44 mouse cellular contexts compared by ENCODE assay signal in the genomic region with DNA sequence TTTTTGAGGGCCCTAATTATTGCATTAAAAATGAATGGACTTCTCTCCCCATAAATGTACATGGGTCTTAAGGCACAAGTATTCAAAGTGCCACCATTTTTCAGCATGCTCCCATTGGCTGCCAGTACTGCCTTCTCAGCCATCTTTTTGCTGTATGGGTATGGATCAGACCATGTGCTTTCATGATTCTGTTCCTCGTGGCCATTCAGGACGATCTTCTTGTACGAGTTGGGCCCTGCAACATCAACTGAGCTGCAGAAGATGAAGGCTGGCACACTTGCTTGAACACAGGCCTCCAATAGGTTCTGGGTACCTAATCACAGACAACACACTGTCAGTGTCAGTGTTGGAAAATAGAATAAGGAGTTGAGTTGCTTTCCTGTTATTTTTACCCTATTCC. TPM values are rescaled to one million over a fixed set of nuclear protein-coding genes. Genes with fewer than 3 reads are reported as not detected.
"Had no signal": no experiment of that assay in that cellular context is flagged by ENCODE, and none has a peak within 500 bp of the region (broad histone marks: within the 10 kb centered on the region; RNA-seq: fewer than 3 reads in every experiment).

No protein-coding gene starts in this region.

- H3K27me3 ChIP-seq: limb, embryonic 12.5 days; limb, embryonic 13.5 days; limb, embryonic 15.5 days; liver, embryonic 13.5 days; liver, embryonic 15.5 days; lung, embryonic 15.5 days; megakaryocyte, embryonic 14.5 days; midbrain, embryonic 12.5 days; midbrain, embryonic 13.5 days; midbrain, embryonic 15.5 days; neural tube, embryonic 12.5 days; neural tube, embryonic 13.5 days had no signal

- H3K4me2 ChIP-seq: limb, embryonic 12.5 days; limb, embryonic 13.5 days; limb, embryonic 15.5 days; liver, embryonic 11.5 days; liver, embryonic 13.5 days; liver, embryonic 15.5 days; lung, embryonic 14.5 days; lung, embryonic 15.5 days; midbrain, embryonic 11.5 days; midbrain, embryonic 12.5 days; midbrain, embryonic 13.5 days; midbrain, embryonic 15.5 days; neural tube, embryonic 12.5 days; neural tube, embryonic 13.5 days had no signal

- DNase-seq: left cerebral cortex, postnatal 4 days; liver, embryonic 13.5 days; liver, postnatal 0 days; lung, adult 18-20 months; lung, adult 2 months; lung, embryonic 14.5 days; lung, postnatal 10 days; lung, postnatal 14 days; lung, postnatal 36 days; lung, postnatal 4 days; midbrain, embryonic 14.5 days had no signal

- H3K9ac ChIP-seq: limb, embryonic 12.5 days; limb, embryonic 13.5 days; limb, embryonic 15.5 days; liver, embryonic 13.5 days; liver, embryonic 14.5 days; liver, embryonic 15.5 days; liver, postnatal 0 days; lung, embryonic 14.5 days; lung, embryonic 15.5 days; midbrain, embryonic 12.5 days; midbrain, embryonic 13.5 days; midbrain, embryonic 15.5 days; neural tube, embryonic 12.5 days; neural tube, embryonic 13.5 days had no signal

- H3K36me3 ChIP-seq: limb, embryonic 10.5 days; limb, embryonic 12.5 days; limb, embryonic 13.5 days; limb, embryonic 15.5 days; liver, embryonic 13.5 days; liver, embryonic 15.5 days; lung, embryonic 15.5 days; midbrain, embryonic 10.5 days; midbrain, embryonic 12.5 days; midbrain, embryonic 13.5 days; midbrain, embryonic 15.5 days; neural tube, embryonic 12.5 days; neural tube, embryonic 13.5 days had no signal

- H3K9me3 ChIP-seq: limb, embryonic 10.5 days; limb, embryonic 12.5 days; limb, embryonic 13.5 days; limb, embryonic 15.5 days; liver, embryonic 13.5 days; liver, embryonic 15.5 days; lung, embryonic 15.5 days; midbrain, embryonic 10.5 days; midbrain, embryonic 12.5 days; midbrain, embryonic 13.5 days; midbrain, embryonic 15.5 days; neural tube, embryonic 12.5 days; neural tube, embryonic 13.5 days had no signal

- ATAC-seq: lung, postnatal 0 days; midbrain, embryonic 13.5 days; midbrain, embryonic 15.5 days; midbrain, embryonic 16.5 days had no signal

- H3K4me1 ChIP-seq: limb, embryonic 10.5 days; limb, embryonic 12.5 days; limb, embryonic 13.5 days; limb, embryonic 15.5 days; lung, embryonic 15.5 days; midbrain, embryonic 10.5 days; midbrain, embryonic 12.5 days; midbrain, embryonic 13.5 days; midbrain, embryonic 15.5 days; neural tube, embryonic 12.5 days; neural tube, embryonic 13.5 days had no signal

- H3K4me3 ChIP-seq: limb, embryonic 10.5 days; limb, embryonic 12.5 days; limb, embryonic 13.5 days; limb, embryonic 15.5 days; liver, embryonic 13.5 days; liver, embryonic 15.5 days; lung, embryonic 15.5 days; megakaryocyte, embryonic 14.5 days; midbrain, embryonic 10.5 days; midbrain, embryonic 12.5 days; midbrain, embryonic 13.5 days; midbrain, embryonic 15.5 days; myocyte; neural tube, embryonic 12.5 days; neural tube, embryonic 13.5 days had no signal

- H3K27ac ChIP-seq: limb, embryonic 10.5 days; limb, embryonic 12.5 days; limb, embryonic 13.5 days; limb, embryonic 15.5 days; liver, embryonic 13.5 days; liver, embryonic 14.5 days; lung, embryonic 15.5 days; macrophage; midbrain, embryonic 10.5 days; midbrain, embryonic 12.5 days; midbrain, embryonic 13.5 days; midbrain, embryonic 15.5 days; neural tube, embryonic 12.5 days; neural tube, embryonic 13.5 days had no signal

RNA-seq across cellular contexts. Expression of gene Hsd3b1, which starts 6.5 kb away (rescaled TPM):
- total RNA-seq: left cerebral cortex, postnatal 10 days; left cerebral cortex, postnatal 14 days; left cerebral cortex, postnatal 25 days; left cerebral cortex, postnatal 36 days; left cerebral cortex, postnatal 4 days; megakaryocyte progenitor cell, adult 5-6 weeks; megakaryocyte, adult 5-6 weeks; megakaryocyte-erythroid progenitor cell, adult 5-6 weeks; midbrain, postnatal 0 days; monocyte, adult 5-6 weeks had no signal
- polyA plus RNA-seq: limb, embryonic 13.5 days; limb, embryonic 15.5 days; lung, adult 2 months; lung, embryonic 14.5 days; lung, embryonic 15.5 days; lung, embryonic 16.5 days; lung, postnatal 0 days; macrophage; midbrain, embryonic 15.5 days; midbrain, embryonic 16.5 days; myocyte; neural tube, embryonic 13.5 days had no signal

RNA-seq across cellular contexts. Expression of gene Hsd3b6, which starts 38.8 kb away (rescaled TPM):
- total RNA-seq: left cerebral cortex, postnatal 10 days; left cerebral cortex, postnatal 14 days; left cerebral cortex, postnatal 25 days; left cerebral cortex, postnatal 36 days; left cerebral cortex, postnatal 4 days; liver, adult 2 months; megakaryocyte progenitor cell, adult 5-6 weeks; megakaryocyte, adult 5-6 weeks; megakaryocyte-erythroid progenitor cell, adult 5-6 weeks; midbrain, postnatal 0 days; monocyte, adult 5-6 weeks had no signal
- polyA plus RNA-seq: liver, adult 2 months; lung, adult 2 months; lung, postnatal 0 days; macrophage; myocyte had no signal

RNA-seq across cellular contexts. Expression of gene Hao2, which starts 40.0 kb away (rescaled TPM):
- total RNA-seq: left cerebral cortex, postnatal 10 days; left cerebral cortex, postnatal 14 days; left cerebral cortex, postnatal 25 days; left cerebral cortex, postnatal 36 days; left cerebral cortex, postnatal 4 days; megakaryocyte progenitor cell, adult 5-6 weeks; megakaryocyte, adult 5-6 weeks; megakaryocyte-erythroid progenitor cell, adult 5-6 weeks; midbrain, postnatal 0 days; monocyte, adult 5-6 weeks had no signal
- polyA plus RNA-seq: limb, embryonic 10.5 days; limb, embryonic 11.5 days; limb, embryonic 12.5 days; limb, embryonic 15.5 days; lung, adult 2 months; lung, embryonic 14.5 days; lung, postnatal 0 days; macrophage; midbrain, embryonic 11.5 days; midbrain, embryonic 12.5 days; midbrain, embryonic 13.5 days; midbrain, embryonic 14.5 days; midbrain, embryonic 15.5 days; midbrain, embryonic 16.5 days; midbrain, postnatal 0 days; myocyte; neural tube, embryonic 11.5 days; neural tube, embryonic 13.5 days had no signal
